Mouse (Mus musculus) kidney, embryonic 16.5 days (tissue): ENCODE results near the gene Capn2. TPM values are rescaled to one million over a fixed set of nuclear protein-coding genes. Genes with fewer than 3 reads are reported as not detected.

Experiments
- ATAC-seq: fragments of 200-750 bp; cut with Nextera tagmentation; 2 replicates; pipeline ENCODE4 v1.8.0; 2017; ENCODE audit warnings: moderate TSS enrichment; ENCODE audit not compliant: low FRiP score, low TSS enrichment
- H3K27ac ChIP-seq: fragments of 300-500 bp; sonication (generic); 2 replicates; pipeline ENCODE4 v1.5.1; 2014; ENCODE audit warnings: low read length
- H3K27me3 ChIP-seq: fragments of 300-500 bp; sonication (generic); 2 replicates; pipeline ENCODE4 v1.6.1; 2014; ENCODE audit warnings: low read length, control low read depth, mixed read lengths; ENCODE audit not compliant: insufficient read depth
- H3K36me3 ChIP-seq: fragments of 300-500 bp; sonication (generic); 2 replicates; pipeline ENCODE4 v1.6.1; 2014; ENCODE audit warnings: low read length, control low read depth, mixed read lengths; ENCODE audit not compliant: insufficient read depth
- H3K4me1 ChIP-seq: fragments of 300-500 bp; sonication (generic); 2 replicates; pipeline ENCODE4 v1.6.1; 2014; ENCODE audit warnings: low read length, control low read depth, mixed read lengths; ENCODE audit not compliant: insufficient read depth
- H3K4me2 ChIP-seq: fragments of 300-500 bp; sonication (generic); replicated peaks from 2 replicates; pipeline ENCODE4 v1.6.1; 2014; ENCODE audit warnings: low read depth, low read length
- H3K4me3 ChIP-seq: fragments of 300-500 bp; sonication (generic); 2 replicates; pipeline ENCODE4 v1.5.1; 2014; ENCODE audit warnings: mild to moderate bottlenecking, low read length
- H3K9ac ChIP-seq: fragments of 300-500 bp; sonication (generic); replicated peaks from 2 replicates; pipeline ENCODE4 v1.6.1; 2014; ENCODE audit warnings: low read length
- H3K9me3 ChIP-seq: fragments of 300-500 bp; sonication (generic); 2 replicates; pipeline ENCODE4 v1.6.1; 2016; ENCODE audit warnings: low read length, control low read depth
- WGBS: fragments of 180-500 bp; shearing (Covaris S2); extraction: QIAGEN DNeasy Blood & Tissue Kit; methylation state at CpG from one replicate; pipeline ENCODE4 v1.1.7; 2014; 5-methylcytosine and 5-hydroxymethylcytosine counted together
- polyA plus RNA-seq: library from polyadenylated mRNA; unstranded; fragments of >200 nt; fragmentation: Nextera tagmentation; extraction: Ambion mirVana; gene quantifications from 2 replicates; pipeline ENCODE4 v1.2.1, GENCODE M21; 2015

Gene Capn2
- polyA plus RNA-seq, 1 experiment from 2014 or later, result 142 TPM

DNA sequence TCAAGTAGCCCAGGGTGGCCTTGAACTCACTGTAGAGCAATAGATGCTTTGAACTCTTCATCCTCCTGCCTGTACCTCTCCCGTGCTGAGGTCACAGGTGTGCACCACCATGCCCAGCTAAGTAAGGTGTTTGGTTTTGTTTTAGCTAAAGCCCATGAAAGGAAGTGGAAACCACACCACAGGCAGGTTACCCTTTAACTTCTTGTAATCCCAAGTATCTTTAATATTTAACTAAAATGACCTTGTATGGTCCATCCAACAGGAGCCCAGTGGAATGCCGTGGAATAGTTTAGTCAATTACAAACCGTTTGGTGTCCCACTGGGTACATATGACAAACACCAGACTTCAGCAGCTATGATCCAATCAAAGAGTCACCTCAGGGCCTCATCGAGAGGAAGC lies 38.5 kb downstream of the Capn2 start:
- Histone ChIP-seq H3K9ac (no peak overlapping the region), H3K36me3 (peaks cover 54% of the 10 kb centered on the region), H3K27me3 (no peaks in the 10 kb centered on the region), H3K4me3 (no peak overlapping the region), H3K27ac (peak overlapping the region; percentile 85), H3K4me1 (peaks cover 36% of the 10 kb centered on the region), H3K9me3 (no peaks in the 10 kb centered on the region), H3K4me2 (no peak overlapping the region)
- WGBS, result 62% methylated on average over 4 of the region's 4 CpGs
- ATAC-seq, result peak; percentile 78

DNA sequence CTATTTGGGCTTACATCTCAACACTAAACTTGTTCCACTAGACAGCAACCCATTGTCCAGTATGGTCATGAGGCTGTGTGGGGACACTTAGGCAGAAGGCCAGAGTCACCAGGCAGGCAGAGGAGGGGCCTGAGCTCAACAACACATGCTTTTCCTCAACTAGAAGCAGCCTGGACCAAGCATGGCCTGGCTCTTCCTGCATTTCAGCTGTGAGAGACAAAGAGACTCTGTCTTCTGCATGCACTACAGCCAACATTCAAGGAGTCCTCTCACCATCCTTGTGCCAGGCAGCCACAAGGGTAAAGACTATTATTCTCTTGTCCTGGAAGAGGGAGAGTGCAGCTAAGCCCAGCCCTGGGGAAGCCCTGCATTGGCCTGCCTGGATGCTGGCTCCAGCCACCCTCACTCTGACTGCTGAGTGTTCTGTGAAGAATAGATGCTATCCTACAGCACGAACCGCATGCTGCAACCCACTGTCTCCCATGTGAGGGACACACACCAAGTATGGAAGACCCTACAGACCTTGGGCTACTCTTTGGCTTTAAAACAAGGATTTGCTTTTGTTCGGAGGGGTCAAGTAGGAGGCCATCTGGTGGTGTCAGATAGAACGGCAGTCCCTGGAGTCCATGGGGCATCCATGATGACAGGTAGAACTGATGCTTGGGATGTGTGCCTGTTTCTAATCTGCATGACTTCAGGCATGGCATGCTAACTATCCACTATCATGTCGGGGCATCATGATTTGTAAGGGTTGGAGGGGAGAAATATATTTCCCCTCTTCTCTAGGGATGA lies 42.2 kb downstream of the Capn2 start:
- Histone ChIP-seq H3K9ac (no peak overlapping the region), H3K4me3 (no peak overlapping the region), H3K27ac (no peak overlapping the region), H3K27me3 (no peaks in the 10 kb centered on the region), H3K36me3 (peaks cover 59% of the 10 kb centered on the region), H3K4me1 (peaks cover 9% of the 10 kb centered on the region; the same call in 1 of the 2 replicates), H3K4me2 (no peak overlapping the region), H3K9me3 (no peaks in the 10 kb centered on the region)
- no peak for ATAC-seq
- WGBS, result 82% methylated on average over 5 of the region's 5 CpGs

DNA sequence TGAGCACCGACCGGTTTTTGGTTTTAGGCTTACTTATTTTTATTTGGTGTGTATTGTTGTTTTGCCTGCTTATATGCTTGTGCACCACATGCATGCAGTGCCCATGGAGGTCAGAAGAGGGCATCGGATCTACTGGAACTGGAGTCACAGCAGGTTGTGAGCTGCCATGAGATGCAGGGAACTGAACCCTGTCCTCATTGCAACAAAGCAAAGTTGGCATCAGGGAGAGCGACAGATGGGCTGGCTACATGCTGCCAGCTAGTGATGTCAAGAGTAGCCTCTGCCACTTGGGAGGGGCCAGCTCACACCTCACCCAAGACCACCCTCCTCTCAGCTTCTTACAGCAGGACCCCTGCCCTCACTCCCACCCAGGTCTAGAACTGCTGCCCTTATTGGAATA lies 51.4 kb downstream of the Capn2 start:
- Histone ChIP-seq H3K27ac (peak overlapping the region; percentile 81), H3K27me3 (no peaks in the 10 kb centered on the region), H3K4me3 (no peak overlapping the region), H3K9ac (no peak overlapping the region), H3K4me1 (peaks cover 37% of the 10 kb centered on the region), H3K36me3 (peaks cover 47% of the 10 kb centered on the region), H3K4me2 (no peak overlapping the region), H3K9me3 (no peaks in the 10 kb centered on the region)
- 64% methylated on average over 4 of the region's 4 CpGs for WGBS
- no peak for ATAC-seq

DNA sequence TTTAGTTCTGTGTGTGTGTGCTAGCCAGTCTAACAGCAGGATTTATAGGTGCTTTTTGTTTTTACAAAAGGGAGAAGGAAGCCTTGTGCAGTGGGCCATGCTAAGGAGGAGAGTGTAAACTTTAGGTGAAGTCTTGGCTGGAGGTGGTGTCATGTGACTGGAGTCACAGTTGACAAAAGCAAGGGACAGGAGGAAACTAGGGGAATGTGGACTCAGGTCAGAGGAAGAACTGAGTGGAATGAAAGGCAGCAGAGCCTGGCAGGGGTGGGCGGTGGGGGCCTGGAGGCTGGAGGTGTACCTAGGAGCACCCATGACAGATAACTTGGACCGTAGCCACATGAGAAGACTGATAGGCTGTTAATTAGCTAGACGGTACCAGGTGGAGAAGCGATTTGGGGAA lies 52.1 kb downstream of the Capn2 start:
- peaks cover 42% of the 10 kb centered on the region for H3K36me3 ChIP-seq
- H3K4me1 ChIP-seq, result peaks cover 43% of the 10 kb centered on the region
- H3K27me3 ChIP-seq, result no peaks in the 10 kb centered on the region
- H3K9ac ChIP-seq, result no peak overlapping the region
- H3K4me2 ChIP-seq, result 0 out of 2 replicates have a peak overlapping the region, but pooled peaks have one; percentile 1
- H3K4me3 ChIP-seq, result no peak overlapping the region
- ATAC-seq, result peak; percentile 84
- peak overlapping the region; percentile 81 for H3K27ac ChIP-seq
- WGBS, result 22% methylated on average over 4 of the region's 4 CpGs
- no peaks in the 10 kb centered on the region for H3K9me3 ChIP-seq

DNA sequence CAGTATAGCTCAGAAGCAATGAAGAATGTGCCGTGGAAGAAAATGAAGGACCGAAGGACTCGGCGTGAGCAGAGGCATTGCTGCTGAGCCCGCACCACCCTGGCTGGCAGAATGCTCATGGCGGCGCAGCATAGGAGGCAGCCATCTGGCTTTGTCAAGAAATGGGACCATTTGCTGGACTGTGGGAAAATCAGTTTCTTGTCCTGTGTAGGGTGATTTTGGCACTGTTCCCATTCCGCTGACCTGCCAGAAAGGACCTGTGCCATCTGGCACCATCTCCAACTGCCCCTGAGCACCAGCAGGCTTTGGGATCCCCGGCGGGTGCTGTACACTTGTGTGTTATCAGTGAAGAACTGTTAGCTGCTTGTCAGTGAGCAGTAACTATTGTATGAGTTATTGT lies 55.6 kb downstream of the Capn2 start:
- H3K27ac ChIP-seq, result peak overlapping the region; percentile 93
- H3K27me3 ChIP-seq, result no peaks in the 10 kb centered on the region
- peaks cover 64% of the 10 kb centered on the region for H3K4me1 ChIP-seq
- no peak overlapping the region for H3K4me3 ChIP-seq
- no peaks in the 10 kb centered on the region for H3K9me3 ChIP-seq
- no peak overlapping the region for H3K4me2 ChIP-seq
- ATAC-seq, result no peak
- 68% methylated on average over 10 of the region's 10 CpGs for WGBS
- 0 out of 2 replicates have a peak overlapping the region, but pooled peaks have one; percentile 26 for H3K9ac ChIP-seq
- peaks cover 18% of the 10 kb centered on the region; the same call in 1 of the 2 replicates for H3K36me3 ChIP-seq

DNA sequence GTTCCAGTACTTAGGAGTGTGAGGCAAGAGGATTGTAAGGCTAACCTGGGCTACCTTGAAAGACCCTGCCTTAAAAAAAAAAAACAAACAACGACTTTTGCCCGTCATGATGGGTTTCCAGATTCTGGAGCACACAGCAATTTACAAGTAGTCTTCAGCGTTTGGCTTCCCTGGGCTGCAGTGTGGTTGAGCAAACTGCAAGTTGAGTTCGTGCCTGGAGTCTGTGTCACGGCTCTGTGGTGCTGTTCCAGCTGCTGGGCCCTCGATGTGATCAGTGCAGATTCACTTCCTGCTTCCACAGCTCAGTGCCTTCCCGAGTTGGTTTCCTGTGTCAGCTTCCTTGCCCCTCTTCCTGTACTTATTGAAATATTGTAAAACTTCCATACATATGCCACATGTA lies 56.1 kb downstream of the Capn2 start:
- Histone ChIP-seq H3K4me1 (peaks cover 64% of the 10 kb centered on the region), H3K4me3 (0 out of 2 replicates have a peak overlapping the region, but pooled peaks have one; percentile 0), H3K9ac (peak overlapping the region; percentile 38; the same call in 1 of the 2 replicates), H3K9me3 (no peaks in the 10 kb centered on the region), H3K27me3 (no peaks in the 10 kb centered on the region), H3K4me2 (0 out of 2 replicates have a peak overlapping the region, but pooled peaks have one; percentile 6), H3K27ac (peak overlapping the region; percentile 93), H3K36me3 (peaks cover 18% of the 10 kb centered on the region; the same call in 1 of the 2 replicates)
- WGBS, result 6% methylated on average over 7 of the region's 7 CpGs
- ATAC-seq, result peak; percentile 30; the same call in 1 of the 2 replicates

DNA sequence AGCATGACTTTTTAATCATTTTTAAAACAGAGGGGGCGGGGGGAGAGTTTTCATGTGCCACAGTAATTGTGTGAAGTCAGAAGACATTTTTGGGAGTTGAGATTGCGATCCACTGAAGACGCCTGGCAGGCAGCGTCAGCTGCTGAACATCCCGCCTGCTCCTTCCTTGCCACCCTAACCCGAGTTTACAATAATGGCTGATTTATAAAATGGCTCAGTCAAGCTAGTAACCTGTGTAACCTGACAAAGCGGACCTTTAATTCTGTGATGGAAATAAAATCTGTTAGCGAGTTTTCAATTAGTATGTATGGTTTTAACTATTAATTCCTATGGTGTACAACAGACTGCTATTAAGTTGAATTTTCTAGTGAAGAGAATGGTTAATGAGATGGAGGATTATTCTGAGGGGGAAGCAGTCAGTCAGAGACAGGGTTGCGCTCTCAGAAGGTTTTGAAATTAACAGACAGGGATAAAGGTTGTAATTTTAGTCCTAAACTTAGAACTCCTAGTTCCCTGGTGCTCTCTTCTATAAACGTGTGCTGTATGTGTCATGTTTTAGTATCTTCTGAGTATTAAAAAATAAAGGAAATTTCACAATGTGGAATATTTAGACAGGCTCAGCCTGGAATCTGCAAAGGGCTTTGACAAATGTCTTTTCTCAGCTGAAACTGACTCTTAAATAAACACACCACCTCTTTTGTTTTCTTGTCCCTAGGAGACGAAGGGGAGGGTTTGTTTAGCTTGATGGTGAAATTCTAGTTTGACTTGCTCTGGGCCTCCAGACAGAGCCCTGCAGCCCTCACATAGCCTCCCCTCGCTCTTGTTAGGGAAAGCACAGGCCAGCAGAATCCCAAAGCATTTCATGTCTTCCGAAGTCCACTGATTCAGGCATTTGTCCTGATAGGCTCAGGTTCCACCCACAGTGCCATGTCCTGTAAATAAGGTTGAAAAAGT lies 56.8 kb downstream of the Capn2 start:
- Histone ChIP-seq H3K27ac (peak overlapping the region; percentile 93), H3K4me1 (peaks cover 61% of the 10 kb centered on the region), H3K9ac (peak overlapping the region; percentile 38; the same call in 1 of the 2 replicates), H3K4me2 (peak overlapping the region; percentile 6; the same call in 1 of the 2 replicates), H3K4me3 (0 out of 2 replicates have a peak overlapping the region, but pooled peaks have one; percentile 0), H3K27me3 (no peaks in the 10 kb centered on the region), H3K9me3 (no peaks in the 10 kb centered on the region), H3K36me3 (peaks cover 24% of the 10 kb centered on the region)
- WGBS, result 30% methylated on average over 13 of the region's 13 CpGs
- ATAC-seq, result 0 out of 2 replicates have a peak, but pooled peaks have one; percentile 28

DNA sequence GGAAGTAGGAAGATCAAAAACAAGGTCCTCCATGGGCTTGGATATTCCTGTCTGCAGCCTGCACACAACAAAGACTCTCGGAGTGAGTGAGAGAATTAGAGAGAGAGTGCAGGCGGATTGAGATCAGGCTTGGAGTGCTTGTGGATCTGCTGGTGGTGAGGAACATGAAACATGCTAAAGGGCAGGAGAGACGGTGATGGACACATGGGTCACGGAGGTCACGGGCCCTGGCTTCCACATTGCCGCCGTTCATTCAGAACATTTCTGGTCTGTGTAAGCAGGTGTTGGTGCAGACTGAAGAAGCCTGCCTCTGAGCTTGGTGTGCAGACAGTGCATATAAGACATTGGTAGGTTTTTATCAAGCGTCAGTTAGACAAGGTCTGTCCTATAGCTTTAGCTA lies 58.0 kb downstream of the Capn2 start:
- H3K9me3 ChIP-seq, result no peaks in the 10 kb centered on the region
- H3K36me3 ChIP-seq, result peaks cover 27% of the 10 kb centered on the region
- no peaks in the 10 kb centered on the region for H3K27me3 ChIP-seq
- WGBS, result 63% methylated on average over 8 of the region's 8 CpGs
- H3K9ac ChIP-seq, result no peak overlapping the region
- ATAC-seq, result 0 out of 2 replicates have a peak, but pooled peaks have one; percentile 4
- peak overlapping the region; percentile 93 for H3K27ac ChIP-seq
- peaks cover 50% of the 10 kb centered on the region for H3K4me1 ChIP-seq
- H3K4me3 ChIP-seq, result no peak overlapping the region
- H3K4me2 ChIP-seq, result no peak overlapping the region

DNA sequence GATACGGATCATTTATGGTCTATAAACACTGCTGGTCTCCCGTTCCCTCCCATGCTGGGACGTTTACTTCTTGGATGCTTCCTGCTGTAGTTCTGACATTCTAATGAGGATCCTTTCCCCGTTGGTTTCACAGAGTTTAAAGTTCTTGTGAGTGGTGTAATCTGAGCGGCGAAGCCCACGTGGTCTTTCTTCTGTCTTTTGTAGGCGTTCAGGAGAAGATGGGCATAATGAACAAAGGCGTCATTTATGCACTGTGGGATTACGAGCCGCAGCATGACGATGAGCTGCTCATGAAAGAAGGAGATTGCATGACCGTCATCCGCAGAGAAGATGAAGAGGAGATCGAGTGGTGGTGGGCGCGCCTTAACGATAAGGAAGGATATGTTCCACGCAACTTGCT lies 58.9 kb downstream of the Capn2 start:
- peaks cover 33% of the 10 kb centered on the region for H3K36me3 ChIP-seq
- no peak overlapping the region for H3K4me3 ChIP-seq
- no peaks in the 10 kb centered on the region for H3K9me3 ChIP-seq
- ATAC-seq, result no peak
- no peak overlapping the region for H3K4me2 ChIP-seq
- H3K4me1 ChIP-seq, result peaks cover 42% of the 10 kb centered on the region
- H3K27ac ChIP-seq, result peak overlapping the region; percentile 21; the same call in 1 of the 2 replicates
- no peaks in the 10 kb centered on the region for H3K27me3 ChIP-seq
- no peak overlapping the region for H3K9ac ChIP-seq
- WGBS, result 56% methylated on average over 19 of the region's 19 CpGs
